Mouse (Mus musculus) olfactory bulb, adult 2 months (tissue): ENCODE measurements around the gene Lrch3.

Source experiments
- CTCF ChIP-seq: fragments of 200-500 bp; IDR thresholded peaks from 2 replicates; pipeline ENCODE4 v1.5.1; 2012; ENCODE audit warnings: low read depth, mild to moderate bottlenecking, low read length, moderate library complexity; ENCODE audit not compliant: insufficient read depth
- POLR2A ChIP-seq: fragments of 200-500 bp; IDR thresholded peaks from 2 replicates; pipeline ENCODE4 v1.6.1; 2012; ENCODE audit warnings: mild to moderate bottlenecking, low read depth, low read length, moderate library complexity; ENCODE audit not compliant: insufficient read depth

GRCm38 (mm10) chr16:32913212-32913611, 688 bp upstream of the Lrch3 start:
- no peak for TF ChIP-seq CTCF
- no peak for TF ChIP-seq POLR2A
